Mouse (Mus musculus) spleen, postnatal 4 days (tissue): ENCODE data around the gene Gadd45g.

Source experiments
- DNase-seq, 2 experiments: peaks; one replicate each; pipeline ENCODE4 v3.0.0; 2022; ENCODE audit warnings: low spot score in 2 of 2

Gadd45g gene

GRCm38 (mm10) chr13:51852560-51853190 is 6.2 kb downstream of the Gadd45g start:
- DNase-seq: no peak

DNA sequence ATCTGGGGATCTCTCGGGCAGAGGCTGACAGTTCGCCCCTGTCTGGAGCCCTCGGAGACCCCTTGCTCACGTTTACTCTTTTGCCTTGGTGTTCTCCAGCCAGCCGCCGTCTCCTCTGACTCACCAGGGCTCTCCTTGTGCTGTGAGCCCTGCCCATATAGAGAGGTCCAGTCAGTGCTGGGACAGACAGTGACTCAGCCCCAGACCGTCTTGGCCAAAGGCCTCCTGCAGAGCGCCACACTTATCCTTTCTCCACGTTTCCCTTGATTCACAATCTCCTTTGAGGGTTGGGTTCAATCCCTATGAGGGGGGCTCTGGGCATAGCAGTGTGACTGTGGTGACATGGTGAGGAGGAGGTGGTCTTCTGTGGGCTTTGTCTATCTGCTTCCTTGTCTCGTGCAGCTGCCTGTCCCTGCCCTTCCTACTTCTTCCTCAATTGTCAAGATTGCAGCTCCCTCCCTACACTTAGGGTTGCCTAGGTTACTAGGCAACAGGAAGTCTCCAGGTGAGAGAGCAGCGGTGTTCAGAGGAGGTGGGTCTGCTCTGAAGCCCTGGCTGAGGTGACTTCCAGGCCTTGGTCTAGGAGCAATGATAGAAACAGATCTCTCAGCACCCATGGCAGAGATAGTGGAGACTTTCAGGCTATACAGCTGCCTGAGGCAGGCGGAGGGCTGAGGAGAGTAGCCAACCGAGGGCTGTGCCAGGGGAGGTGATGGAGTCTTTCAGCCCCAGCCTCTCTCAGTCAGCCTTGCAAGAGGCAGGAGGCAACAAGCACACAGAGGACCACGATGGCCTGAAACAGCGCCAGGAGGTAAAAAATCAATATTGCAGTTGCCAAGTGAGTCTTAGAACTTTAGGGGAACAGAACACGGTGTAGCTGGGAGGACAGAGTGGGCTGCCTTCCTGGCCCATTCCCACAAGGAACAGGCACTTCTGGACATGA is 7.1 kb downstream of the Gadd45g start:
- no peak for DNase-seq

DNA sequence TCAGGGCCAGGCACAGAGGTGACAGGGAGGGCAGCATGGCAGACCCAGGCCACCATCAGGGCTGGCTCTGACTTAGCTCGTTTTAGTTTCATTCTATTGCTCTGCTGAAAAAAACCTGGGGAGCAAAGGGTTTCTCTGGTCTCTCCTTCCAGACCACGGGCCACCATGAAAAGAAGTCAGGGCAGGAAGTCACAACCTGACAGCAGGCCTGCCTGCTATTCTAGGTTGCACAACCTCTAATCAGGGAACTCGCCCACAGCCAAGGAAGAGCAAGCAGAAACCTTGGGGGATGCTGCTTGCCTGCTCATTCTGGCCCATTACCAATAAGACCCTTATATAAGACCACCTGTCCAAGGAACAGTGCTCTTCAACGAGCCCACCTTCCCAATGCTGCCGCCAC is 9.1 kb downstream of the Gadd45g start:
- no peak for DNase-seq

DNA sequence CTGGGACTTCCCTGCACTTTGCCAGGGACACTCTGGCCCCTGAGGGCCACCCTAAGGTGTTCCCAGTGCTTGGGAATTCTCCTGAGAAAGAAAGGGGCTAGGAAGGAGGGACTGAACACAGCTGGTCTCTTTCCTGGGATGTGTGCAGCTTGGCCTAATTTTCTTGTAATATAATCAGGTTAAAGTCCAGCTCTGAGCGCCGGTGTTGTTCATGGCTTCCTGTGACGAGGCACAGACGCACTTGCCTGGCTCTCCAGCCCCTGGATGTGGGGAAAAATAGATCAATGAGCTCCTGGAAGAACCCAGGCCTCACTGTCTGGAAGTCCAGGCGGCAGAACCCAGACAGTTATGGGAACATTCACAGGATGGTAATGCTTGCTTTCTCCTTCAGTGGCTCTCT is 10.7 kb downstream of the Gadd45g start:
- DNase-seq: no peak

- DNase-seq: no peak
Measured at GRCm38 (mm10) chr13:51858475-51858874, 12.0 kb downstream of the Gadd45g start.

DNA sequence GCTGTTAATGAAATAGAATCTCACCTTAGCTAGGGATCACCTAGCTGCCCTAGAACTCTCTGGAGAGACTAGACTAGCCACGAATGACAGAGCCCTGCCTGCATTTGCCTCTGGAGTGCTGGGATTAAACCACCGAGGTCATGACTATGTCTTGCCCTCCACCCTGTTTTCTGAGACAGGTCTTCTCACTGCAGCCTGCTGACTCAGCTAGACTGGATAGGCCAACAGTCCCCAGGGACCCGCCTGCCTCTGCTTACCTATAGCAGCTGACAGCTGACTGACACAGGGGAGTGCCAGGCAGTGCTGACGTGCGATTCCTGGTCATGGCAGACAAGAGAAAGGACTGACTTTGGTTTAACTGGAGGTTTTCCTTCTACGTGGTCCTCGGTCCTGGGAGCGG is 12.7 kb downstream of the Gadd45g start:
- DNase-seq: no peak

DNA sequence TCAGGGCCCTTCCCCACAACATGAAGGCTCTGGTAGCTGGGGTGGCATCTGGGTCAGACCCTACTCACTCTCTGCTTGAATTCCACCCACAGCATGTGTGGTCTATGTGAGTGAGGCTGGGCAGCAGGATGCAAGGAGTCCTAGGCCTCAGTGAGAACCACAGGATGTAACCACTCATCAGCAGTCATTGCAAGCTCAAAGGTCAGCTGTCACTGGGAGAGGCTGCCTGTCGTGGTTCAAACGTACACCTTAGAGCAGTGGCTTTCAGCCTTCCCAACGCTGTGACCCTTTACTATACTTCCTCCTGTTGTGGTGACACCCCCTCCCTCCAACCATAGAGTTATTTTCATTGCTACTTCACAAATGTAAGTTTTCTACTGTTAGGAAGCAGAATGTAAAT is 13.3 kb downstream of the Gadd45g start:
- DNase-seq: no peak

DNA sequence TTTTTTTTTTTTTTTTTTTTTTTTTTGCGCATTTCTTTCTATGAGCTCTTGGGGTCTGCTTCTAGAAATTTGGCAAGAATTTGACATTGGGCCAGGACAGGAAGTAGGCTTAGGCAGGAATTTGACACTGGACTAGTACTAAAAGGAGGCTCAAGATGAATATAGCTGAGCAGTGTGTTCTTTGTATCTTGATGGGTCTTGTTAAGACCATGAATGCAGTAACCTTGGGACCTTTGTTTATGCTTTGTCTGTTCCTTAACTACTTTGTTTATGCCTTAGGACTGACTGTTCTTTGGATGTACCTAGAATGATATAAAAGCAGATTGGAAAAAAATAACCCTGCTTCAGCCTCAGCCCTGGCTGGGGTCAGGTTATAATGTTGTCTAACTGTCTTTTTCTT is 16.3 kb downstream of the Gadd45g start:
- DNase-seq: no peak

- no peak for DNase-seq
Measured at GRCm38 (mm10) chr13:51866151-51866659, 19.7 kb downstream of the Gadd45g start.

DNA sequence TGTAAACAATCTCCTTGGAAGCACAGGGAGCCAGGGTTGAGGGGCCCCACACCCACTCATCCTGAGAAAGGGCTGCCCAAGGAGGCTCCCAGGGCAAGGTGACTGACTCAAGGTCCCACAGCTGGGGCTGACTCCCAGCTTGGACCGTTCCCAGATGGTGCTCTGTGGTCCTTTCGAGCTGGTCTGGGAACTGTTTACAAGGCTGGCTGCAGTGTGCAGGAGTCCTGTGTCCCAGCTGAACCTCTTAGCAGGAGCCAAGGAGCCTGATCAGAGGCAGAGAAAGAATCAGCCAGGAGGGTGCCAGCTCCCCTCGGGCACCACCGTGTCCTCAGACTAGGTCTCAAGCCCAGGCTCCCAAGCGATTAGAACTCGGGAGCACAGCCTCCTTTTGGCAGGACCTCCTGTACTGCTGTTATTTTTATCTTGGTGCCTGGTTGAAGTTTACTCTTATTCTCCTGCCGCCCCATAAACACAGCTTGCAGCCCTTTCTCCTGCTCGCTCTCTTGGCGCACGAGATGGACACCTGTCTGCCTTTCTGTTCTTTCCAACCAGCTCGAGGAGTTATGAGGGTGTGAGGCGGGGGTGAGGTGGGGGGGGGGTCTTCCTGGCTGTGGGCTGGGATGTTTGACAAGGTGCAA is 22.1 kb downstream of the Gadd45g start:
- no peak for DNase-seq

DNA sequence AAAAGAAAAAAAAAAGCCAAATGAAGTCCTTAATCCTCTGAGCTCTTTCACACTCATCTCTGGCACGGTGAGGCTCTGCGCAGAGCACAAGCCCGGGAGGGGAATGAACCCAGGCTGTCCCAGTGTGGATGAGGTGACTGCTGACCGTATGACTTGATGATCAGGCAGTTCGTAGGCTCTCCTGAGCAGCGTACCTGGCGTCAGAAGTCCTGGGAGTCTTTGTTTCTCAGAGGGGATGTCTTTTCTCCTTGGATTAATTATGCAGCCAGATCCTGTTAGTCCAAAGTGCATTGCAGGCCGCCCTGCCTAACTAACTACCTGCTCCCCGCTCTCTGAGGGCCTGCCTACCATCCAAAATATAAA is 22.6 kb downstream of the Gadd45g start:
- DNase-seq: no peak

GRCm38 (mm10) chr13:51871148-51871547 is 24.7 kb downstream of the Gadd45g start:
- no peak for DNase-seq

DNA sequence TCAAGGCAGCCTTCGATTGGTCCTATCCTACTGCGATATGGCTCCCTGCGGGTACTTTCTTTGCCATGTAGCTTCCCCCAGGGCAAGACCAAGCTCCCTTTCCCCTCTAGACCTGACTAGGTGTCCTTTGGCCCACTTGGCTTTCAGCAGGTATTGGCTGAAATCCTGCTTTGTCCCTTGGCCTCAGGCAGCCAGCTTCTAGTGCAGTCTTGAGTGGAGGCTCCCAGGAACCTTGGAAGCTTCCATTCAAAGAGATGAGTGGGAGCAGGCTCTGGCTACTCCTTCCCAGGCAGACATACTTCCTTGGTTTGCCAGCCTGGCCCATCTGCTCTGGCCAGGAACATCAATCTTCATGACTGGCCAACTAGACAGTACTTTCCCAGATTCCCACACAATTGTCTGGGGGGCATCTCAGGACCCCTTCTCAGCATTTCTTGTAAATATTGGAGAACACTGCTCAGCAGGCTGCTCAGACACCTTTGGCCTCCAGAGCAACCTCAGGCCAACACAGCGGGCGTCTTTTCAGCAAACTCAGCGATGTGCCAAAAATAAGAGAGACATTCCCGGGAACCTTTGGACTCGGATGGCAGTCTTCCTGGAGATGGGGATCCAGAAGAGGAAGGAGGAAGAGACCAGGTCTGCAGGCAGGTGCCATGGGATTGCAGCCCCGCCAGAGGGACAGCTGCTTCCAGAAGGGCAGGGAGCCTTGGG is 25.9 kb downstream of the Gadd45g start:
- peak in 1 of 2 experiments; percentile 54 for DNase-seq

DNA sequence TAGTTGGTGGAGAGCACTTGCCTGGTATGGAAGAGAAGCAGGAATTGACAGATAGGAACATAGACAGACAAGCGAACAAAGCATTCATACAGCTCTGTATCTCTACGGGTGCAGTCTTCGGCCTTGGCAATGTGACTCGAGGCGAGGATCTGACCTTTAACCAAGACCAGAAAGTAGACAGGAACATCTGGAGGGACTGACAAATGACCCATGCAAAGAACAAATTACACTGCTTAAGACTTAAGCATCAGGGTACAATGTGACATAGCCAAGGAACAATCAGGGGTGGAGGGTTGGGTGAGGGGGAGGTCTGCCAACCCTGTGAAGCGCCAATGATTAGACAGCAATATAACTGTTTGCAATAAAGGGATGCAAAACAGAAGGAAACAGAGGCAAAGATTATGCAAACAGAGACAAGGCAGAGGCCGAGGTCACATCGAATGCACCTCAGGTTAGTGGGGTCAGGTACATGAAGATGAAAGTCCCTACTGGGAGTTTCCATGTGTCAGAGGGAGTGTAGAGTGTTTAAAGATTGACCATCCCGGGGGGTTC is 26.6 kb downstream of the Gadd45g start:
- DNase-seq: no peak

- no peak for DNase-seq
Measured at GRCm38 (mm10) chr13:51873786-51874185, 27.3 kb downstream of the Gadd45g start.

GRCm38 (mm10) chr13:51876131-51876530 is 29.7 kb downstream of the Gadd45g start:
- DNase-seq: no peak

GRCm38 (mm10) chr13:51878806-51879205 is 32.3 kb downstream of the Gadd45g start:
- DNase-seq: no peak

GRCm38 (mm10) chr13:51879571-51879970 is 33.1 kb downstream of the Gadd45g start:
- DNase-seq: no peak

DNA sequence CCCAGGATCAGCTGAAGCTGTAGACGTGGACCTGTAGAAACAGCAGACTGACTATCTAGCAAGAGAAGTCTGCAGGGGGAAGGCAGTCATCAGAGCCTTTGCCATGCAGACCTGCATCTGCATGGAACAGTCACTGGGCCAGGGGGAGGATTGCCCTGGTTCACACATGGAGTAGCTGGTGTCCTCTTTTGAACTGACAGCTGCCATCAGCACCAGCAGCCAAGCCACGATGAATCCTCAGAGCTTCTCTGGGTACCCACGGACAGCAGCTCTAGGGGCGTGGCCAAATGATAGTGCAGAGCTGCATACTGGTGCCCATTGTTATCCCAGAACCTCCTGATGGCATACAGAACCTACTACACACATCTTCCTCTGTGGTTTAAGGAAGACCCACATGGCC is 33.5 kb downstream of the Gadd45g start:
- DNase-seq: no peak

- peak in 1 of 2 experiments; percentile 61 for DNase-seq
Measured at GRCm38 (mm10) chr13:51881271-51882128, 35.0 kb downstream of the Gadd45g start.

DNA sequence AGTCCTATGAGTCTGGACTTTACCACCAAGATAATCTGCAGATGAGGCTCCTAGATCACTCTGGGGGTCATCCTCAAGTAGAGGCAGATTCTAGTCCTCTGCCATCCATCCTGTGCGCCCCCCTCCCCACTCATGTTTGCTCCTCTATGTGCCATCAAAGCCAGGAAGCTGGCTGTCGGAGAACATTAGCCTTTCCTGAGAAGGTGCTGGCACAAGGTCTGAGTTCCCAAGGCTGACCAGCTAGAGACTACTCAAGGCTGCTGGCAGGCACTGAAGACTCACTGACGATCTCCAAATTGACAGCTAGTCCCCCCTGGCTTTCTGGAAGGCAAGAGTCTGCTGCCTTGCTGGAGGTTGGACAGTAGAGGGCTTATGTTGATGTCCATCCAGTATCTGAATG is 35.7 kb downstream of the Gadd45g start:
- peak in 1 of 2 experiments; percentile 54 for DNase-seq
